Mouse (Mus musculus) telencephalon, adult 2 months (tissue): Measurements from ENCODE around the gene Trpm3.

Experiments
- DNase-seq: peaks from one replicate; pipeline ENCODE4 v3.0.0-alpha.2; 2011; ENCODE audit warnings: low read depth, low spot score

The Trpm3 gene

GRCm38 (mm10) chr19:22303952-22304655 is 165.3 kb downstream of the Trpm3 start:
- peak; percentile 67 for DNase-seq

- DNase-seq: no peak
Observed at GRCm38 (mm10) chr19:22308081-22308480, 169.2 kb downstream of the Trpm3 start.

GRCm38 (mm10) chr19:22317306-22317705 is 178.5 kb downstream of the Trpm3 start:
- DNase-seq: peak; percentile 23

GRCm38 (mm10) chr19:22326813-22327212 is 188.0 kb downstream of the Trpm3 start:
- no peak for DNase-seq

GRCm38 (mm10) chr19:22327226-22327625 is 188.4 kb downstream of the Trpm3 start:
- no peak for DNase-seq

GRCm38 (mm10) chr19:22336278-22336677 is 197.4 kb downstream of the Trpm3 start:
- DNase-seq: no peak

- peak; percentile 77 for DNase-seq
Observed at GRCm38 (mm10) chr19:22337468-22337867, 198.6 kb downstream of the Trpm3 start.

- DNase-seq: no peak
Observed at GRCm38 (mm10) chr19:22338927-22339326, 200.1 kb downstream of the Trpm3 start.

GRCm38 (mm10) chr19:22354037-22354541 is 215.2 kb downstream of the Trpm3 start:
- DNase-seq: no peak

GRCm38 (mm10) chr19:22386890-22387289 is 248.0 kb downstream of the Trpm3 start:
- no peak for DNase-seq

GRCm38 (mm10) chr19:22394700-22395099 is 255.9 kb downstream of the Trpm3 start:
- peak; percentile 12 for DNase-seq

GRCm38 (mm10) chr19:22404049-22404448 is 265.2 kb downstream of the Trpm3 start:
- no peak for DNase-seq

- DNase-seq: no peak
Observed at GRCm38 (mm10) chr19:22418239-22418638, 279.4 kb downstream of the Trpm3 start.

GRCm38 (mm10) chr19:22437207-22437606 is 298.4 kb downstream of the Trpm3 start:
- DNase-seq: no peak

- no peak for DNase-seq
Observed at GRCm38 (mm10) chr19:22447418-22448339, 308.8 kb downstream of the Trpm3 start.

- no peak for DNase-seq
Observed at GRCm38 (mm10) chr19:22448340-22449288, 309.8 kb downstream of the Trpm3 start.

- DNase-seq: no peak
Observed at GRCm38 (mm10) chr19:22451290-22451689, 312.4 kb downstream of the Trpm3 start.

GRCm38 (mm10) chr19:22456935-22457334 is 318.1 kb downstream of the Trpm3 start:
- no peak for DNase-seq

- no peak for DNase-seq
Observed at GRCm38 (mm10) chr19:22462043-22462442, 323.2 kb downstream of the Trpm3 start.

- DNase-seq: peak; percentile 94
Observed at GRCm38 (mm10) chr19:22463506-22463905, 324.7 kb downstream of the Trpm3 start.

GRCm38 (mm10) chr19:22469608-22470007 is 330.8 kb downstream of the Trpm3 start:
- no peak for DNase-seq
